Mouse (Mus musculus) G1E (cell line): ENCODE results near the gene Ntn5.

Experiments
- CTCF ChIP-seq: IDR thresholded peaks from 2 replicates; pipeline ENCODE4 v1.5.1; 2012; ENCODE audit warnings: low read depth, low read length, inconsistent platforms, mixed read lengths
- GATA1 ChIP-seq: IDR thresholded peaks from 2 replicates; pipeline ENCODE4 v1.6.1; 2012; ENCODE audit warnings: borderline replicate concordance, low read length, inconsistent platforms, mixed read lengths
- GATA2 ChIP-seq: IDR thresholded peaks from 2 replicates; pipeline ENCODE4 v1.6.1; 2012; ENCODE audit warnings: low read depth, low read length, inconsistent platforms, borderline replicate concordance
- POLR2AphosphoS5 ChIP-seq: IDR thresholded peaks from 2 replicates; pipeline ENCODE4 v1.6.1; 2012; ENCODE audit warnings: low read depth, low read length, inconsistent platforms; ENCODE audit not compliant: insufficient replicate concordance
- TAL1 ChIP-seq: conservative IDR thresholded peaks from 2 replicates; pipeline ENCODE4 v1.6.1; 2012; ENCODE audit warnings: low read depth, low read length, inconsistent platforms, mixed read lengths

- no peak for TF ChIP-seq CTCF
- TF ChIP-seq TAL1, result no peak
- TF ChIP-seq GATA2, result no peak
- TF ChIP-seq POLR2AphosphoS5, result no peak
- TF ChIP-seq GATA1, result no peak
Observed at GRCm38 (mm10) chr7:45704730-45705442, 21.1 kb downstream of the Ntn5 start, which contains the start of gene Dbp.
